Mouse (Mus musculus) liver, adult 2 months (tissue): Measurements from ENCODE around the gene Medag.

Source experiments
- CTCF ChIP-seq: fragments of 200-500 bp; IDR thresholded peaks from 2 replicates; pipeline ENCODE4 v1.5.1; 2011; ENCODE audit warnings: low read depth, low read length, control low read depth
- POLR2A ChIP-seq: fragments of 200-500 bp; IDR thresholded peaks from 2 replicates; pipeline ENCODE4 v1.6.1; 2011; ENCODE audit warnings: low read length, control low read depth; ENCODE audit not compliant: insufficient read depth; ENCODE audit errors: extremely low read depth

DNA sequence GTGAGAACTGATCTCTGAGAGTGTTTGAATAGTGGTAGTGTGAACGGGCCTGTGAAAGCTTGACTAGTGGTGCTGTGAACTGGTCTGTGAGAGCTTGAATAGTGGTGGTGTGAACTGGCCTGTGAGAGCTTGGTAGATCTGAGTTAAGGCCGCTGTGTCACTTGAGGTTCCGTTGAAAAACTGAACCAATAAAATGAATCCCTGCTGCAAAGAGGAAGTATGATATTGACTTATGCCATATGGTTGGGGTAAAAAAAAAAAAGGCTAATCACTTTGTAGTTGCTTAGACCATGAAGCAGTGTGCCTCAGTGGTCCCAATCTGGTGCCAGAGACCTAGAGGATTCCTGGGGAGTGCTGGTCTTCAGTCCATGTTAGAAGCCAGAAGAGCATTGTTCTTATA is 2.0 kb upstream of the Medag start:
- TF ChIP-seq CTCF (no peak), POLR2A (no peak)
